Mouse (Mus musculus): ENCODE measurements at regions not wholly inside any gene's neighbourhood (a gene's known extent, or its start where the extent isn't known, plus 50 kb on each side); places are given as distances from the start of the nearest gene placed in this dataset.

DNA sequence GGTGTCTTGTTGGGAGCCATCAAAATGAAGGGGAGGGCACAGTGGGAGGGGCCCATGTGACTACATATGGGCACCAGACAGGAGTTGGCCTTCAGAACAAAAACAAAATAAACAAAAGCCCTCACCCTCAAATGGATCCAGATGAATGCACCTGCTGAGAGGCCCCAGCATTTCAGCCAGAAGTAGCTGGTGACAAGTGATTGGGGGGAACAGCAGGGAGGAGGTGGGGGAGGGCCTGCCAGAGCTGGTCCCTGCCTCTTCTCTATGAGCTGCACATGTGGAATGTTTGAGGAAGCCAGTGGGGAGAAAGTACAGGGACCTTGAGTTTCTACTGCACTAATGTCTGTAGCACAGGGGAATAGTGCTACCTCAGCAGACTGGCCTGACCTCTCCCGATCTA lies 139.5 kb downstream of the Efnb2 start:
- TF ChIP-seq CTCF (IDR thresholded peaks at IDR 0.05; ENCODE audit: borderline replicate concordance, insufficient read depth, low read length), result no peak
- no peak for TF ChIP-seq POLR2A (IDR thresholded peaks at IDR 0.05; ENCODE audit: low read depth, low read length)

Data from embryonic fibroblast, embryonic 13.5 days (primary cell).